Mouse (Mus musculus): Measurements from ENCODE around the gene Zfhx2. TPM values are rescaled to one million over a fixed set of nuclear protein-coding genes. Genes with fewer than 3 reads are reported as not detected.

Zfhx2 gene
- polyA plus RNA-seq, 1 experiment from 2014 or later = 24.5 TPM

Other genes with a start within 250 kb of the Zfhx2 start
- 10.6 and 14.5 TPM in 2 replicates for gene Homez, start 221.4 kb downstream of the Zfhx2 start, polyA plus RNA-seq (2015; fragmentation: Nextera tagmentation; extraction: Ambion mirVana)
- gene Ppp1r3e, start 214.8 kb downstream of the Zfhx2 start, polyA plus RNA-seq (2015; fragmentation: Nextera tagmentation; extraction: Ambion mirVana) = 4.0 and 4.1 TPM in 2 replicates
- 3.4 and 4.0 TPM in 2 replicates for gene Bcl2l2, start 208.9 kb downstream of the Zfhx2 start, polyA plus RNA-seq (2015; fragmentation: Nextera tagmentation; extraction: Ambion mirVana)
- not detected in 2 replicates for gene Gm20521, start 208.9 kb downstream of the Zfhx2 start, polyA plus RNA-seq (2015; fragmentation: Nextera tagmentation; extraction: Ambion mirVana)
- gene Pabpn1, start 199.8 kb downstream of the Zfhx2 start, polyA plus RNA-seq (2015; fragmentation: Nextera tagmentation; extraction: Ambion mirVana) = 148 and 158 TPM in 2 replicates
- gene Slc22a17, start 179.2 kb downstream of the Zfhx2 start, polyA plus RNA-seq (2015; fragmentation: Nextera tagmentation; extraction: Ambion mirVana) = 228 and 297 TPM in 2 replicates
- 11.9 and 16.4 TPM in 2 replicates for gene Efs, start 166.2 kb downstream of the Zfhx2 start, polyA plus RNA-seq (2015; fragmentation: Nextera tagmentation; extraction: Ambion mirVana)
- 0.51 and 0.63 TPM in 2 replicates for gene Il25, start 159.6 kb downstream of the Zfhx2 start, polyA plus RNA-seq (2015; fragmentation: Nextera tagmentation; extraction: Ambion mirVana)
- 15.8 and 18.1 TPM in 2 replicates for gene Cmtm5, start 156.1 kb downstream of the Zfhx2 start, polyA plus RNA-seq (2015; fragmentation: Nextera tagmentation; extraction: Ambion mirVana)
- gene Myh6, start 125.4 kb downstream of the Zfhx2 start, polyA plus RNA-seq (2015; fragmentation: Nextera tagmentation; extraction: Ambion mirVana) = 1.8 and 2.5 TPM in 2 replicates
- not detected in 2 replicates for gene Gm17428, start 115.4 kb downstream of the Zfhx2 start, polyA plus RNA-seq (2015; fragmentation: Nextera tagmentation; extraction: Ambion mirVana)
- 7.4 and 9.6 TPM in 2 replicates for gene Myh7, start 97.7 kb downstream of the Zfhx2 start, polyA plus RNA-seq (2015; fragmentation: Nextera tagmentation; extraction: Ambion mirVana)
- 47.6 and 60.4 TPM in 2 replicates for gene Ngdn, start 76.9 kb downstream of the Zfhx2 start, polyA plus RNA-seq (2015; fragmentation: Nextera tagmentation; extraction: Ambion mirVana)
- 27.9 and 31.6 TPM in 2 replicates for gene Thtpa, start 2.5 kb upstream of the Zfhx2 start, polyA plus RNA-seq (2015; fragmentation: Nextera tagmentation; extraction: Ambion mirVana)
- gene Ap1g2, start 14.3 kb upstream of the Zfhx2 start, polyA plus RNA-seq (2015; fragmentation: Nextera tagmentation; extraction: Ambion mirVana) = 6.2 and 12.4 TPM in 2 replicates
- 30.6 and 37.0 TPM in 2 replicates for gene Jph4, start 24.6 kb upstream of the Zfhx2 start, polyA plus RNA-seq (2015; fragmentation: Nextera tagmentation; extraction: Ambion mirVana)
- gene Dhrs2, start 129.7 kb upstream of the Zfhx2 start, polyA plus RNA-seq (2015; fragmentation: Nextera tagmentation; extraction: Ambion mirVana) = 0.84 and 1.2 TPM in 2 replicates